Mouse (Mus musculus) liver, embryonic 13.5 days (tissue): ENCODE data around the gene Defb38. TPM values are rescaled to one million over a fixed set of nuclear protein-coding genes. Genes with fewer than 3 reads are reported as not detected.

Experiments
- ATAC-seq: fragments of 200-750 bp; cut with Nextera tagmentation; 2 replicates; pipeline ENCODE4 v1.8.0; 2017; ENCODE audit warnings: low read depth, mild to moderate bottlenecking, moderate number of reproducible peaks, moderate library complexity
- DNase-seq: peaks from one replicate; pipeline ENCODE4 v3.0.0; 2022
- H3K27ac ChIP-seq: fragments of 300-500 bp; sonication (generic); 2 replicates; pipeline ENCODE4 v1.5.1; 2015; ENCODE audit warnings: moderate library complexity, mild to moderate bottlenecking, inconsistent platforms
- H3K27me3 ChIP-seq: fragments of 300-500 bp; sonication (generic); 2 replicates; pipeline ENCODE4 v1.6.1; 2015; ENCODE audit warnings: mild to moderate bottlenecking, inconsistent platforms
- H3K36me3 ChIP-seq: fragments of 300-500 bp; sonication (generic); 2 replicates; pipeline ENCODE4 v1.6.1; 2015; ENCODE audit warnings: mild to moderate bottlenecking, inconsistent platforms
- H3K4me1 ChIP-seq: fragments of 300-500 bp; sonication (generic); replicated peaks from 2 replicates; pipeline ENCODE4 v1.6.1; 2015; ENCODE audit warnings: inconsistent platforms
- H3K4me2 ChIP-seq: fragments of 300-500 bp; sonication (generic); 2 replicates; pipeline ENCODE4 v1.6.1; 2015; ENCODE audit warnings: inconsistent platforms, mild to moderate bottlenecking, moderate library complexity
- H3K4me3 ChIP-seq: fragments of 300-500 bp; sonication (generic); replicated peaks from 2 replicates; pipeline ENCODE4 v1.5.1; 2015; ENCODE audit warnings: mild to moderate bottlenecking, inconsistent platforms
- H3K9ac ChIP-seq: fragments of 300-500 bp; sonication (generic); 2 replicates; pipeline ENCODE4 v1.6.1; 2015; ENCODE audit warnings: mild to moderate bottlenecking, inconsistent platforms
- H3K9me3 ChIP-seq: fragments of 300-500 bp; sonication (generic); replicated peaks from 2 replicates; pipeline ENCODE4 v1.6.1; 2016; ENCODE audit warnings: inconsistent platforms
- WGBS: fragments of 180-500 bp; shearing (Covaris S2); methylation state at CpG from one replicate; pipeline ENCODE4 v1.1.7; 2015; ENCODE audit not compliant: insufficient replicate concordance; 5-methylcytosine and 5-hydroxymethylcytosine counted together
- polyA plus RNA-seq: library from polyadenylated mRNA; unstranded; fragments of >200 nt; fragmentation: Nextera tagmentation; extraction: Ambion mirVana; gene quantifications from 2 replicates; pipeline ENCODE4 v1.2.1, GENCODE M21; 2015

Gene Defb38
- not detected in 2 replicates for polyA plus RNA-seq

- H3K4me3 ChIP-seq, result no peak within 1 kb of the TSS
- WGBS, result 64% methylated on average over 1 of the region's 1 CpGs
- H3K4me2 ChIP-seq, result no peak within 1 kb of the TSS
- no peaks in the 10 kb centered on the region for H3K4me1 ChIP-seq
- H3K9ac ChIP-seq, result no peak within 1 kb of the TSS
- H3K9me3 ChIP-seq, result no peaks in the 10 kb centered on the region
- no peaks in the 10 kb centered on the region for H3K27me3 ChIP-seq
- ATAC-seq (no peak), DNase-seq (no peak)
- no peak within 1 kb of the TSS for H3K27ac ChIP-seq
- no peaks in the 10 kb centered on the region for H3K36me3 ChIP-seq
Observed at GRCm38 (mm10) chr8:19026466-19026865, at the start of gene Defb38. Defb38 (minus strand) TSS chr8:19026566.

GRCm38 (mm10) chr8:19066013-19066412 lies 39.6 kb upstream of the Defb38 start:
- no peak for DNase-seq
- no peak overlapping the region for H3K4me2 ChIP-seq
- 55% methylated on average over 2 of the region's 2 CpGs for WGBS
- no peaks in the 10 kb centered on the region for H3K9me3 ChIP-seq
- H3K4me3 ChIP-seq, result no peak overlapping the region
- H3K9ac ChIP-seq, result no peak overlapping the region
- H3K36me3 ChIP-seq, result no peaks in the 10 kb centered on the region
- no peak for ATAC-seq
- no peaks in the 10 kb centered on the region for H3K4me1 ChIP-seq
- no peak overlapping the region for H3K27ac ChIP-seq
- H3K27me3 ChIP-seq, result no peaks in the 10 kb centered on the region

- no peak within 1 kb of the TSS for H3K4me3 ChIP-seq
- DNase-seq, result no peak
- H3K27me3 ChIP-seq, result no peaks in the 10 kb centered on the region
- no peaks in the 10 kb centered on the region for H3K9me3 ChIP-seq
- H3K4me1 ChIP-seq, result no peaks in the 10 kb centered on the region
- H3K27ac ChIP-seq, result no peak within 1 kb of the TSS
- no peak within 1 kb of the TSS for H3K9ac ChIP-seq
- H3K4me2 ChIP-seq, result no peak within 1 kb of the TSS
- ATAC-seq, result no peak
- 49% methylated on average over 1 of the region's 1 CpGs for whole genome bisulfite sequencing
- no peaks in the 10 kb centered on the region for H3K36me3 ChIP-seq
Observed at GRCm38 (mm10) chr8:19064710-19065109, 38.3 kb upstream of the Defb38 start, which contains the start of gene Defb39. Defb39 (minus strand) TSS chr8:19064810.

GRCm38 (mm10) chr8:19062891-19063290 lies 36.5 kb upstream of the Defb38 start:
- Histone ChIP-seq H3K27me3 (no peaks in the 10 kb centered on the region), H3K27ac (no peak overlapping the region), H3K9me3 (no peaks in the 10 kb centered on the region), H3K4me2 (no peak overlapping the region), H3K9ac (no peak overlapping the region), H3K4me1 (no peaks in the 10 kb centered on the region), H3K4me3 (no peak overlapping the region), H3K36me3 (no peaks in the 10 kb centered on the region)
- ATAC-seq (no peak), DNase-seq (no peak)

GRCm38 (mm10) chr8:19045242-19045641 lies 18.9 kb upstream of the Defb38 start:
- no peak overlapping the region for H3K9ac ChIP-seq
- H3K36me3 ChIP-seq, result no peaks in the 10 kb centered on the region
- no peaks in the 10 kb centered on the region for H3K27me3 ChIP-seq
- no peak overlapping the region for H3K4me3 ChIP-seq
- no peaks in the 10 kb centered on the region for H3K4me1 ChIP-seq
- H3K4me2 ChIP-seq, result no peak overlapping the region
- no peak for DNase-seq
- no peak for ATAC-seq
- H3K9me3 ChIP-seq, result no peaks in the 10 kb centered on the region
- 76% methylated on average over 14 of the region's 14 CpGs for WGBS
- H3K27ac ChIP-seq, result no peak overlapping the region

Other genes with a start within 250 kb of the Defb38 start
- gene Defb40, start 48.3 kb downstream of the Defb38 start, polyA plus RNA-seq, result not detected in 2 replicates
- not detected in 2 replicates for gene Defb37, start 35.5 kb downstream of the Defb38 start, polyA plus RNA-seq
- gene Defb39, start 38.2 kb upstream of the Defb38 start, polyA plus RNA-seq, result not detected in 2 replicates
- not detected in 2 replicates for gene Defb12, start 88.3 kb upstream of the Defb38 start, polyA plus RNA-seq
- gene Defb34, start 97.2 kb upstream of the Defb38 start, polyA plus RNA-seq, result not detected in 2 replicates
- not detected in 2 replicates for gene Gm45826, start 114.2 kb upstream of the Defb38 start, polyA plus RNA-seq
- gene Defb14, start 167.8 kb upstream of the Defb38 start, polyA plus RNA-seq, result not detected in 2 replicates
- gene Defb4, start 172.1 kb upstream of the Defb38 start, polyA plus RNA-seq, result not detected in 2 replicates
- gene Defb6, start 198.9 kb upstream of the Defb38 start, polyA plus RNA-seq, result not detected in 2 replicates
- not detected in 2 replicates for gene Defb46, start 213.3 kb upstream of the Defb38 start, polyA plus RNA-seq
- not detected in 2 replicates for gene Defb5, start 221.0 kb upstream of the Defb38 start, polyA plus RNA-seq